Mouse (Mus musculus) naive thymus-derived CD4-positive, alpha-beta T cell, adult 2 months (primary cell): ENCODE data around the gene Pltp.
"Not testable (repeated sequence)": the region's sequence is repeated elsewhere in the genome, so short reads cannot be mapped to it uniquely, and the experiment has no call there.

Experiments used
- DNase-seq: peaks from one replicate; pipeline ENCODE4 v3.0.0-alpha.2; 2011; ENCODE audit warnings: low read depth

The Pltp gene

GRCm38 (mm10) chr2:164878509-164879227 lies 21.2 kb upstream of the Pltp start:
- peak; percentile 74 for DNase-seq

DNA sequence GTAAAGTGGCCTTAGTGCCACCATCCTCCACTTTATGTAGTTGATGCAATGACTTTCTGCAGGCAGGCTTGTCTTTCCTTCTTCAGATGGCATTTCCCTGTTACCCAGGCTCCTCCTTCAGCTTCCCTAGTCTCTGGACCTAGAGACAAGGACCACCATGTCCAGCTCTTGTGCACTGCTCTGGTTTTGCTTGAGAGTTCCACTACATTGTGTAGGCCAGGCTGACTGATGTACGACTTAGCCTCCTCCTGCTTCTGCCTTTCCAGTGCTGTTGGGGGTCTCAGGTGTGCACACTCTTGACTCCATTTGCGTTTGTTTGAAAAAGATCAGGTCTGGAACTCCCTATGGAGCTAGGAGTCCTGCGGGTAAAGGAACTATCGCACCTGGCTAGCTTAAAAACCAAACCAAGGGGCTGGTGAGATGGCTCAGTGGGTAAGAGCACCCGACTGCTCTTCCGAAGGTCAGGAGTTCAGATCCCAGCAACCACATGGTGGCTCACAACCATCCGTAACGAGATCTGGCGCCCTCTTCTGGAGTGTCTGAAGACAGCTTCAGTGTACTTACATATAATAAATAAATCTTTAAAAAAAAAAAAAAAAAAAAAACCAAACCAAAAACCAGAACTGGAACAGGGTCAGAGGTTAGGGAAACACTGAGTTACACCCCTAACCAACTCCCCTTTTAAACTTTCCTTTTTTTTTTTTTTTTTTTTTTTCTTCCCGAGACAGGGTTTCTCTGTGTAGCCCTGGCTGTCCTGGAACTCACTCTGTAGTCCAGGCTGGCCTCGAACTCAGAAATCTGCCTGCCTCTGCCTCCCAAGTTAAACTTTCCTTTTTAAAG lies 20.1 kb upstream of the Pltp start:
- DNase-seq, result peak; percentile 38

- DNase-seq, result not testable (repeated sequence)
Measured at GRCm38 (mm10) chr2:164875648-164876047, 18.1 kb upstream of the Pltp start.

DNA sequence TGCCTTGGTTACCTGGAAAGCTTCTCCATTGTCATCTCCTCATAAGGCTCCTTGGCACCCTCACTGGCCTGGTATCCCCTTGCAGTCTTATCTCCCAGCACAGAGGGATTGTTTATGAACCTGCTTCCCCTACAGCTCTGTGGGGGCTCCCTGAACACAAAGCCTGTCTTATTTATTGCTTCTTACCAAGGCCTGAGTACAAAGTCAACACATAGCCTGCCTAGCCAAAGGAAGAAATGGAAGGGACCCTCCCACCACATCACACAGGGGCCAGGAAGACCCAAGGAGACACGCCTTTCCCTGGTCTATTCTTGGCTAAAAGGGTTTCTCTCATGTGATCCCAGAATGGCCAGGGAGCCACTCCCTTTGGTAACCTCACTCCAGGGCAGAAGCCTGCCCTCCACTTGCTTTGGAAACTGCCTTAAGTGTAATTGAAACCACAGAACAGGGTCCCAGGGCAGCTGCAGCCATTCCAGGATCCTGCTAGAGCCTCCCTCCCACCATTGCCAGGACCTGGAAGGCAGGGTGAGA lies 16.8 kb upstream of the Pltp start:
- DNase-seq, result no peak

GRCm38 (mm10) chr2:164873621-164874020 lies 16.1 kb upstream of the Pltp start:
- DNase-seq, result no peak

- DNase-seq, result no peak
Measured at GRCm38 (mm10) chr2:164871602-164872303, 14.2 kb upstream of the Pltp start.

DNA sequence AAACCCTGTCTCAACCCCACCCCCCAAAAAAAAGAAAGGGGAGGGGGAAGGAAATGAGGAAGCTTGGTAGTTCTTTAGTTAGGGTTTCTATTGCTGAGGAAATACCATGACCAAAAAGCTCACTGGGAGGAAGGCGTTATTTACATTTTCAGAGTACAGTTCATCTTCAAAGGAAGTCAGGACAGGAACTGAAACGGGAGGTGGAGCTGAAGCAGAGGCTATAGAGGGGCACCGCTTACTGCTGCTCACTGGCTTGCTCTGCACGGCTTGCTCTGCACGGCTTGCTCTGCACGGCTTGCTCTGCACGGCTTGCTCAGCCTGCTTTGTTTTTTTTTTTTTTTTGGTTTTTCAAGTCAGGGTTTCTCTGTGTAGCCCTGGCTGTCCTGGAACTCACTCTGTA lies 11.0 kb upstream of the Pltp start:
- DNase-seq, result peak; percentile 73

DNA sequence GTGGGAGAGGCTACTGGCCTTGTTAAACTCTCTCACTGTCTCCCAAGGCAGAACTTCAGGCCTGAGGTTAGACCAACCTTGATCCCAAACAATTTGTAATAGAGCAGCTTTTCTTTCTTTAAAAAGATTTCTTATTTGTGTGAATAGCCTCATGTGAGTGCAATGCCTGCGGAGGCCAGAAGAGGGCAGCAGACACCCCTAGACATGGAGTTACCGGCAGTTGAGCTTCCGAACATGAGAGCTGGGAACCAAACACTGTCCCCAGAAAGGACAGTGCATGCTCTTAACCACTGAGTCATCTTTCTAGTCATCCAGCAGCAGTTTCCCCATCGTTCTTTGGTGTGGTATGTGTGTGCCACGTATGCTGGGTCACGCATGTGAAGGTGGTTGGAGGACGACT lies 10.1 kb upstream of the Pltp start:
- peak; percentile 50 for DNase-seq

DNA sequence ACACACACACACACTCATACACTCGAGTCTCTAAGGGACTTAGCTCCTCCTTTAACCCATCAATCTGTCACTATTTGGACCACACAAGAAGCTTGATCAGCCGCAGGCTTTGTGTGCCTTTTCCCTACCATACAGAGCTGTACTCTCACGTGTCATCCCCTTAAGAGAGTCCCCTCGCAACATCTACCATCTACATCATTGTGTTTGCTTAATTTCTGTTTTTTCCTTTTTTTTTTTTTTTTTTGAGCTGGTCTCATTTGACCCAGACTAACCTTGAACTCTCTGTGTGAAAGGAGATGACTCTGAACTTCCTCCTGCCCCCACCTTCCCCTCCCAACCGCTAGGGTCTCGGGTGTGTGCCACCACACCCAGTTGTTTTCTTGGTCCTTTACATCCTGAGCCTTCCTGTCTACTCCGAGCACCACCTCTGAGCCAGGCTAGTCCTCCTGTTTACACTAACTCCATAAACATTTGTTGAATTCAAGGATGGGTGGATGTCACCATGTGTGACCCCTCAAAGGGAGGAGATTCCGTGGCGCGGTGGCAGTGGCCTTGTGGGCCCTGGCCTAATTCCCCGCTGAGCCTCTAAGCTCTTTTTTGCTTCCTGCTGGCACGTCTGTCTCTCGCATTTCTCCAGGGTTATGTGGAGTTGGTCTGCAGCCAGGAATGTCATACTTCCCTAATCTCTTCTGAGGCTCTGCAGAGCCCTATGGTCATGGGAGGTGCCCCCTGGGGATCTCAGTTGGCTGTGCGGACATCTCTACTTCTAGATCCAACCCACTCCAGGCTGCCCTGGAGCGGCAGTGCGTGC lies 9.4 kb upstream of the Pltp start:
- peak; percentile 54 for DNase-seq

GRCm38 (mm10) chr2:164864593-164864992 lies 7.1 kb upstream of the Pltp start:
- DNase-seq, result no peak

DNA sequence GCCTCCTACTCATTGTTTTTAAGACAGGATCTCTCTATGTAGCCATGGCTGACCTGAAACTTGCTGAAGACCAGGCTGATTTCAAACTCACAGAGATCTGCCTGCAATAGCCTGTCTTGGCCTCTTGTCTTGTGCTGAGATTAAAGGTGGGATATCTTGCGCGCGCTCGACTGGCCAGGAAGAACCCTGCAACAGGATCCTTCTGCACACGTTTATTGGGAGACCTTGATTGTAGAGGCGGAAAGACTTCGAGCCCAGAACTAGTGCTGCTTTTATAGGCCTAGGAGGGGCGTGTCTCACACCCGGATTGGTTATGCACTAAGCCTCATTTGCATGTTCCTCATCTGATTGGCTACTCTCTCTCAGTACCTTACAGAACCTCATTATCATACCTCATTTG lies 5.9 kb upstream of the Pltp start:
- not testable (repeated sequence) for DNase-seq

DNA sequence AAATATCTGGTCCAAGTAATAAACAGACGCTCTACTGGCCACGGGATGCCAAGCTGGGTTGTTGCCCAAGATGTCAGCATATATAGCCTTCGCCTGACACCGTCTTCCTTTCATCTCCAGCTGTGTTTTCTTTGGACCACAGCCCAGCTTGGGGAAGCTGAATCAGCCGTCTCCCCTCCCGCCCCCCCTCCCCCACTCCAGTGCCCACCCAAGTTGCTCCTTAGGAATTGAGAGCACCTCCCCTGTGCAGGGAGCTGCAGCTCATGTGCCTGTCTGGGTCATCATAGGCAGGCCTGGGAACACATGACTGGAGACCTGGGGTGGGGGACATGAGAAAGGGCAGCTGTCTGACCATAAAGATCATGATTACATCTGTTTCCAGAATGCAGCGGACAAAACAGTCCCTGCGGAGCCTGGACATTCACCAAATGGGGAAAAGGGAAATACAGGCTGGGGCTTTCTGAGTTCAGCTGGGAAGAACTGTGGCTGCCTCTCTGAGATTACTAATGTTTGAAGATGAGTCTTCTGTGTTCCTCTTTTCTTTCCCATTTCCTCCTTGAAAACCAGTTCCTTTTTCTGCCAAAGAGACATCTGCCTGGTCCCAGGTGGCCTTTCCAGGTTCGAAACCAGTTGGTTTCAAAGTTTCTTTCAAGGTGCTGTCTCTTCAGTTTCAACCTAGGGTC lies 4.8 kb upstream of the Pltp start:
- DNase-seq, result no peak

DNA sequence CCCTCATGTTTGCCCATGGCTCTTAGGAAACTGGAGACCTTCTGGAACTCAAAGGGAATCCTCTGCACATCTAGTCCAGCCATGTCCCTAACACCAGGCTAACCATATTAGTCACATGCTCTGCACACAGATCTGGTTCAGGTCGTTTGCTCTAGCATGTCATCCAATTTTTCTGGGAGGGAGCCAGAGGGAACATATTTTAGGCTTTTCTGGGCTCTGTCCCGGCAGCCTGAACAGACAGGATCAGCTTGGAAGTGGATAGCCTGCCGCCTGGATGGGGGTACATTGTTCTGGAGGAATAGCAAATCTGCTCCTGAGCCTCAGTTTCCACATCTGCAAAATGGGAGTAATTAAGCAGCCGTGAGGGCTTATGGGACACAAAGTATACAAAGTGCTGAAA lies 3.6 kb upstream of the Pltp start:
- no peak for DNase-seq

DNA sequence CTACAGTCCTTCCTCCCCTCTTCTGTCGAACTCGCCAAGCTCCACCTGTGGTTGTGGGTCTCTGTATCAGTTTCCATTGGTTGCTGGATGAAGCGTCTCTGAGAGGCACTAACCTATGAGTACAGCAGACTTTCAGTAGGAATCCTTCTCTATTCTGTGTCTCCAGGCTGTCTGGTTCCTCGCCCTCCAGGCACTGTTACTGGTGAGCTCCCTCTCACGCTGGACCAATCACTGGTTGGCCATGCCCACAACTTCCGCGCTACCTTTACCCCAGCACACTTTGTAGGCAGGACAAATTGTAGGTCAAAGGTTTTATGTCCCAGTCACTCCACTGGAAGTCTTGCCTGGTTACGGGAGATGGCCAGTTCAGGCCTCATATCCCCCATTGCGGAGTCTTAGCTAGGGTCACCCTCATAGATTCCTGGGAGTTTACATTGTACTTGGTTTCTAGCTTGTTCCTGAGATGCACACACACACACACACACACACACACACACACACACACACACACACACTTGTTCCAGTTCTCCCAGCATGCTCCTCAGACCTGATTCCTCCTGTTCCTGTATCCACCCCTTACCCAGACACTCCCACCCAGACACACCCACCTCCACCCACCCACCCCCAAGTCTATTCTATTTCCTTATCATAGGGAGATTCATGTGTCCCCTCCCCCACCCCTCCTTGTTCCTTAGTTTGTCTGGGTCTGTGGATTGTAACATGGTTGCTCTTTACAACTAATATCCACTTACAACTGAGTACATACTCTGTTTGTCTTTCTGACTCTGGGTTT lies 2.3 kb upstream of the Pltp start:
- no peak for DNase-seq

- DNase-seq, result no peak
Measured at GRCm38 (mm10) chr2:164859155-164859554, 1.6 kb upstream of the Pltp start.

DNA sequence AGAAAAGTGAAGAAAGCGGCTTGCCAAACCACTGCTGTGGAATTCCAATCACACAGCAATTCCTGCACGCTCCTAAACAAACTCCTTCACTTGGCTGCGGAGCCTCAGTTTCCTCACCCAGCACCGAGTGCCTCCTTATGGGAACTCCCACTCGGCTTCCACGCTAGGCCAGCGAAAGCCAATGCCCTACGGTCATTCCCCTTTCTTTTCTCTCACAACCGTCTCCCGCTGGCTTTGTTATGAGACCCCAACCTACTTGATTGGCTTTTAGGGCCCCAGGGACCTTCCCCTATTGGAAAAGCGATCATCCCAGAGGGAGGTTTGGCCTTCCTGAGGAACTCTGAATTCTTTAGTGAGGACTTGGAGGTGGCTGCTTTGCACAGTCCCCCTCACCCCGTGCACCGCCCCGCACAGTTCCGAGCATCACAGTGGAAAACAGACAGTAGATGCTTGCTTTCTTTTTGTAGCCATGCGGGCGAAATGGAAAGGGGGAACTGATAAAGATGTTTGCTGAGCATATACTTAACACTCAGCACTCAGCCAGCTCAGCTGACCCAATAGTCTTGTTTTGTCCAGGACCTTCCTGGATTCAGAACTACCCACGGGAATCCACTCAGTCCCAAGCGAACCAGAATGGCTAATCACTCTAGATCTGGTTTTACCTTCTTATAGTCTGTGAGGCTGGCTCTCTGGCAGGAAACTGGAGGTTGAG lies 487 bp upstream of the Pltp start:
- peak; percentile 39 for DNase-seq

DNA sequence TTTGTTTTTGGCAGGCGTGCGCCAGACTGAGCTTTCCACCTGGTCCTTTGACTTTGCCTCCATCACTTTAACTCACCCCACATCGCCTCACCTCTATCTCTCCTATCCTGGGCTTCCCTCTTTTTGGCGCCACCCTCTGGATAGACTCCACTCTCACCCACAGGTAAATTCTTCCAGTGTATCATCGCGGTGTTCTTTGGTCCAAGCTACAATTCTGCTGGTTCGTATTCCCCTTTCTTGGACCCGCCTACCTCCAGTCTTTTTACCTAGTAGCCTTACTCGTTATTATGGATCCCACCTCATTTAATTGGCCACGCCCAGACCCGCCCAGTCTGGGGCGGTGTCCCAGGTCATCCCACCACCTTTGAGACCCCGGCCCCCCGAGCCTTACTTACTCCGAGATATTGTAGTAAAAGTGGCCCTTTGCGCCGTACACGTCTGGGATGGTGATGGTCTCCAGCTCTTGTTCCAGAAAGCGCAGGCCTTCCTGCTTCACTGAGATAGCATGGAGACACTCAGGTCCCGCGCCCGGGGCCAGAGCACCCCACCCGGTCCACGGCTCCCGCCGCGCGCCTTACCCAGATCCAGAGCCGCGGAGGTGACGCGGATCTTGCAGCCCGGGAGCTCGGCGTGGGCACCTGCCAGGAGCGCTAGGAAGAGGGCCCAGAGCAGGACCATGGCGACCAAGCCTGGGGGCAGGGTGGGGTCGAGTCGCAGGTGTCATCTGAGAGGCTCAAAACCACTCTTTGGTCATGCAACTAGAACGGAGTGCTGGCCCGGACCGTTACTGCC lies 1.0 kb downstream of the Pltp start:
- peak; percentile 37 for DNase-seq

DNA sequence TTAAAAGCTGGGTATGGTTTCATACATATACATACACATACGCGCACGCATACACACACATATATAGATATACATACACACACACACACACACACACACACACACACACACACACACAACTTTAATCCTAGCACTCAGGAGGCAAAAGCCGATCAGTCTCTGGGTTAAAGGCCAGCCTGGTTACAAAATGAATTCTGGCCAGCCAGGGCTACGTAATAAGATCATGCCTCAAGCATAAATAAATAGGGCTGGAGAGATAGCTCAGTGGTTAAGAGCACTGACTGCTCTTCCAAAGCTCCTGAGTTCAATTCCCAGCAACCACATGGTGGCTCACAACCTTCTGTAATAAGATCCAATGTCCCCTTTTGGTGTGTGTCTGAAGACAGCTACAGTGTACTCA lies 1.9 kb downstream of the Pltp start:
- DNase-seq, result not testable (repeated sequence)

- peak; percentile 72 for DNase-seq
Measured at GRCm38 (mm10) chr2:164850061-164850460, 7.5 kb downstream of the Pltp start.
